Mouse (Mus musculus) MEL (cell line): Measurements from ENCODE around the gene Gpld1. TPM values are rescaled to one million over a fixed set of nuclear protein-coding genes. Genes with fewer than 3 reads are reported as not detected.

Experiments used
- DNase-seq: peaks from one replicate; pipeline ENCODE4 v3.0.0; 2011; ENCODE audit warnings: low read depth, low spot score
- H3K27ac ChIP-seq: 2 replicates; pipeline ENCODE4 v1.5.1; 2012; ENCODE audit warnings: low read depth, mild to moderate bottlenecking, control low read depth, low read length, moderate library complexity; ENCODE audit not compliant: control insufficient read depth
- H3K27me3 ChIP-seq, 2 experiments: fragments of 150-350 bp in 1 of 2; sonication (generic) in 1 of 2; 2 replicates each; pipeline ENCODE4 v1.6.1; 2012; ENCODE audit warnings: low read length in 2 of 2, mild to moderate bottlenecking in 2 of 2, improper control_type of control experiment in 1 of 2, moderate library complexity in 1 of 2; ENCODE audit not compliant: insufficient read depth in 2 of 2, control insufficient read depth in 1 of 2
- H3K36me3 ChIP-seq, 2 experiments: 2 replicates each; pipeline ENCODE4 v1.6.1; 2012 to 2014; ENCODE audit warnings: low read length in 2 of 2, improper control_type of control experiment in 1 of 2, inconsistent platforms in 1 of 2, mild to moderate bottlenecking in 1 of 2; ENCODE audit not compliant: insufficient read depth in 2 of 2, control insufficient read depth in 1 of 2
- H3K4me1 ChIP-seq, 2 experiments: fragments of 150-350 bp in 1 of 2; sonication (generic) in 1 of 2; 2 replicates each; pipeline ENCODE4 v1.6.1; 2012; ENCODE audit warnings: low read length in 2 of 2, improper control_type of control experiment in 1 of 2, mild to moderate bottlenecking in 1 of 2; ENCODE audit not compliant: insufficient read depth in 2 of 2, control insufficient read depth in 1 of 2
- H3K4me3 ChIP-seq, 2 experiments: fragments of 150-350 bp in 1 of 2; sonication (generic) in 1 of 2; 2 replicates each; pipeline ENCODE4 v1.5.1; 2012; ENCODE audit warnings: low read depth in 2 of 2, low read length in 2 of 2, mild to moderate bottlenecking in 2 of 2, moderate library complexity in 2 of 2, control low read depth in 1 of 2, improper control_type of control experiment in 1 of 2; ENCODE audit not compliant: control insufficient read depth in 1 of 2, insufficient read depth in 1 of 2
- H3K79me2 ChIP-seq: 2 replicates; pipeline ENCODE4 v1.6.1; 2012; ENCODE audit warnings: mild to moderate bottlenecking, low read length, moderate library complexity; ENCODE audit not compliant: control insufficient read depth, poor library complexity, insufficient read depth
- H3K9ac ChIP-seq: 2 replicates; pipeline ENCODE4 v1.6.1; 2012; ENCODE audit warnings: low read depth, mild to moderate bottlenecking, control low read depth, low read length, moderate library complexity; ENCODE audit not compliant: control insufficient read depth, poor library complexity, severe bottlenecking
- H3K9me3 ChIP-seq: fragments of 150-350 bp; sonication (generic); replicated peaks from 2 replicates; pipeline ENCODE4 v1.6.1; 2012; ENCODE audit warnings: mild to moderate bottlenecking, low read length, improper control_type of control experiment, moderate library complexity; ENCODE audit not compliant: insufficient read depth
- CHD1 ChIP-seq: IDR thresholded peaks from 2 replicates; pipeline ENCODE4 v1.6.1; 2012; ENCODE audit warnings: low read depth, mild to moderate bottlenecking, inconsistent platforms, low read length, improper control_type of control experiment
- CTCF ChIP-seq, 3 experiments: IDR thresholded peaks in 2 of 3; conservative IDR thresholded peaks in 1 of 3; 2 replicates each; pipeline ENCODE4 v1.5.1; 2011 to 2012; ENCODE audit warnings: low read length in 3 of 3, low read depth in 2 of 3, mild to moderate bottlenecking in 2 of 3, improper control_type of control experiment in 1 of 3, inconsistent platforms in 1 of 3, mixed read lengths in 1 of 3, moderate library complexity in 1 of 3; ENCODE audit not compliant: control insufficient read depth in 1 of 3, insufficient read depth in 1 of 3, poor library complexity in 1 of 3, severe bottlenecking in 1 of 3
- E2F4 ChIP-seq: IDR thresholded peaks from 2 replicates; pipeline ENCODE4 v1.6.1; 2011; ENCODE audit warnings: low read depth, low read length, improper control_type of control experiment, borderline replicate concordance
- EP300 ChIP-seq, 2 experiments: IDR thresholded peaks; 2 replicates each; pipeline ENCODE4 v1.6.1; 2011; ENCODE audit warnings: improper control_type of control experiment in 2 of 2, low read length in 2 of 2, low read depth in 1 of 2, mild to moderate bottlenecking in 1 of 2
- HCFC1 ChIP-seq: IDR thresholded peaks from 2 replicates; pipeline ENCODE4 v1.6.1; 2012; ENCODE audit warnings: low read depth, mild to moderate bottlenecking, inconsistent platforms, low read length, improper control_type of control experiment, moderate library complexity
- KAT2A ChIP-seq: conservative IDR thresholded peaks from 2 replicates; pipeline ENCODE4 v1.6.1; 2012; ENCODE audit warnings: low read depth, low read length, improper control_type of control experiment, inconsistent platforms
- MAZ ChIP-seq: IDR thresholded peaks from 2 replicates; pipeline ENCODE4 v1.6.1; 2012; ENCODE audit warnings: low read depth, mild to moderate bottlenecking, inconsistent platforms, low read length, improper control_type of control experiment
- MEF2A ChIP-seq: IDR thresholded peaks from 2 replicates; pipeline ENCODE4 v1.6.1; 2014; ENCODE audit warnings: low read depth, mild to moderate bottlenecking, inconsistent platforms, low read length, improper control_type of control experiment; ENCODE audit not compliant: poor library complexity, insufficient replicate concordance, severe bottlenecking; ENCODE audit errors: extremely low read depth
- MXI1 ChIP-seq: IDR thresholded peaks from 2 replicates; pipeline ENCODE4 v1.6.1; 2011; ENCODE audit warnings: mild to moderate bottlenecking, low read depth, low read length, improper control_type of control experiment
- MYB ChIP-seq: IDR thresholded peaks from 2 replicates; pipeline ENCODE4 v1.6.1; 2011; ENCODE audit warnings: mild to moderate bottlenecking, low read depth, low read length, improper control_type of control experiment
- RAD21 ChIP-seq: IDR thresholded peaks from 2 replicates; pipeline ENCODE4 v1.6.1; 2011; ENCODE audit warnings: mild to moderate bottlenecking, low read depth, low read length, improper control_type of control experiment
- RCOR1 ChIP-seq: IDR thresholded peaks from 2 replicates; pipeline ENCODE4 v1.6.1; 2012; ENCODE audit warnings: low read depth, mild to moderate bottlenecking, inconsistent platforms, low read length, improper control_type of control experiment
- TAL1 ChIP-seq: IDR thresholded peaks from 2 replicates; pipeline ENCODE4 v1.6.1; 2012; ENCODE audit warnings: mild to moderate bottlenecking, inconsistent platforms, low read length, moderate library complexity, mixed read lengths
- TBP ChIP-seq: IDR thresholded peaks from 2 replicates; pipeline ENCODE4 v1.8.0; 2011; ENCODE audit warnings: low read depth, low read length, improper control_type of control experiment
- TCF12 ChIP-seq: IDR thresholded peaks from 2 replicates; pipeline ENCODE4 v1.6.1; 2014; ENCODE audit warnings: low read depth, mild to moderate bottlenecking, inconsistent platforms, low read length, improper control_type of control experiment, moderate library complexity
- USF2 ChIP-seq, 2 experiments: IDR thresholded peaks; 2 replicates each; pipeline ENCODE4 v1.6.1; 2011 to 2012; ENCODE audit warnings: improper control_type of control experiment in 2 of 2, low read length in 2 of 2, borderline replicate concordance in 1 of 2, inconsistent platforms in 1 of 2, low read depth in 1 of 2, mild to moderate bottlenecking in 1 of 2; ENCODE audit not compliant: insufficient read depth in 1 of 2
- ZC3H11A ChIP-seq: IDR thresholded peaks from 2 replicates; pipeline ENCODE4 v1.6.1; 2012; ENCODE audit warnings: low read depth, mild to moderate bottlenecking, inconsistent platforms, low read length, improper control_type of control experiment
- ZNF384 ChIP-seq: IDR thresholded peaks from 2 replicates; pipeline ENCODE4 v1.6.1; 2012; ENCODE audit warnings: low read depth, mild to moderate bottlenecking, inconsistent platforms, low read length, improper control_type of control experiment
- polyA plus RNA-seq, 2 experiments: library from polyadenylated mRNA; stranded (reverse) in 1 of 2; unstranded in 1 of 2; fragments of >175 nt in 1 of 2; fragments of >200 nt in 1 of 2; gene quantifications; 2 replicates each; pipeline versions ENCODE4 v1.2.1 to v1.2.4; 2012; ENCODE audit warnings: low replicate concordance in 2 of 2, low read depth in 1 of 2; ENCODE audit not compliant: insufficient read length in 2 of 2, insufficient read depth in 1 of 2, missing spikeins in 1 of 2
- total RNA-seq: library from RNA; depleted of rRNA; stranded (reverse); fragments of 300-350 nt; gene quantifications from 2 replicates; pipeline ENCODE4 v1.2.3, GENCODE M21; 2012

Gene Gpld1
- total and polyA plus RNA-seq, 3 experiments, result 0.03 to 0.92 TPM; not detected in 1

DNA sequence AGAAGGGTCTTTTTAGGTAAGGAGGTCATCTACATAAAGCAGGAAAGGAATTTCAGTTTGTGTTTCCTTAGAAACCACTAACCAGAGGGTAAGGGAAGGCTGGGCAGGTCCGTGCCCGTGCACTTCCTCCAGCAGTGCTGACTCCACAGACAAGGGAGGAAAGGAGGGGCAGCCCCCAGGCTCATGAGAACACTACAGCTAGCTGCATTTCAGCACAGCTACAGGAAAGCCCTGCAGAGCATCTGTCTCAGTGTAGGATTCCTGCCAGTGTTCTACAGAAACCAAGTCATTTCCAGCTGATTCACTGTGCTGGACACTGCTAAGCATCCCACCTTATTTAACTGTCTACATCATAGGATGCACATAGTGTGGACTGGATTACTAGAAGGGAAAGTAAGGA lies 50.2 kb downstream of the Gpld1 start:
- Histone ChIP-seq H3K79me2 (no peaks in the 10 kb centered on the region), H3K36me3 (peaks cover 0 to 5% of the 10 kb centered on the region in 2 experiments; a peak in 2 of 4 replicates)
- no peak for TF ChIP-seq HCFC1
- TF ChIP-seq RAD21, result no peak
- TF ChIP-seq MEF2A, result no peak
- TF ChIP-seq USF2 (IDR thresholded peaks at IDR 0.05; ENCODE audit: borderline replicate concordance in 1 of 2, insufficient read depth in 1 of 2, low read depth in 1 of 2, low read length in 2 of 2), result no peak
- TF ChIP-seq ZC3H11A, result no peak
- TF ChIP-seq CHD1, result no peak
- no peak for TF ChIP-seq KAT2A
- TF ChIP-seq ZNF384, result no peak
- no peak for TF ChIP-seq E2F4
- TF ChIP-seq CTCF (IDR thresholded peaks at IDR 0.05 in 2 of 3, conservative IDR thresholded peaks at IDR 0.05 in 1 of 3; ENCODE audit: control insufficient read depth in 1 of 3, insufficient read depth in 1 of 3, low read depth in 2 of 3, low read length in 3 of 3, poor library complexity in 1 of 3, severe bottlenecking in 1 of 3), result no peak
- TF ChIP-seq MXI1, result no peak
- TF ChIP-seq EP300 (IDR thresholded peaks at IDR 0.05; ENCODE audit: low read depth in 1 of 2, low read length in 2 of 2), result no peak
- no peak for TF ChIP-seq TCF12
- TF ChIP-seq TAL1, result no peak
- no peak for TF ChIP-seq MYB
- TF ChIP-seq RCOR1, result no peak
- no peak for TF ChIP-seq TBP

DNA sequence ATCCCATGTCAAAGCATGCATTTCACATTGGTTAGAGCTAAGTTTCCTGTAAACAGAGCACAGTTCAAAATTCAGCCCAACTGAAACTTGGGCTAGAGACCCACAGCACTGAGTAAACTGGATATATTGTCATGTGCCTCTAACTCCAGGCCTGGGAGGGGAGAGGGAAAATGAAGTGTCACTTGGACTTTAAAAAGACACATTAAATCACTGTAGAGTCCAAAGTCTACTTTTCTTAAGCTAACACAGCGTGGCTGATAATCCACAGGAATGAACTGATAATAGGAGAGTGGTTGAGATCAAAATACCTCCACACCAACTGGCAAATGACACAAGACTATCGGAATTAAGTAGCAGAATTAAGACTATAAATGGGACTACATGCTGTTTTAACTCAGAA lies 56.6 kb downstream of the Gpld1 start:
- no peak for DNase-seq
- Histone ChIP-seq H3K4me1 (no peaks in the 10 kb centered on the region), H3K9me3 (no peaks in the 10 kb centered on the region), H3K27ac (no peak overlapping the region), H3K9ac (no peak overlapping the region), H3K79me2 (no peaks in the 10 kb centered on the region), H3K36me3 (peaks cover 0 to 11% of the 10 kb centered on the region in 2 experiments; a peak in 2 of 4 replicates), H3K4me3 (no peak overlapping the region), H3K27me3 (no peaks in the 10 kb centered on the region)
- TF ChIP-seq RAD21 (no peak), MAZ (no peak)

More for the DNA sequence above, 50.2 kb downstream of the Gpld1 start:
- Histone ChIP-seq H3K4me1 (no peaks in the 10 kb centered on the region), H3K9me3 (no peaks in the 10 kb centered on the region), H3K4me3 (no peak overlapping the region), H3K27me3 (no peaks in the 10 kb centered on the region), H3K9ac (no peak overlapping the region), H3K27ac (no peak overlapping the region)
- DNase-seq, result no peak
